Mouse (Mus musculus): ENCODE measurements around the gene Fam8a1. TPM values are rescaled to one million over a fixed set of nuclear protein-coding genes. Genes with fewer than 3 reads are reported as not detected.

Fam8a1 gene
- polyA plus RNA-seq, 1 experiment from 2014 or later = 14.8 TPM

DNA sequence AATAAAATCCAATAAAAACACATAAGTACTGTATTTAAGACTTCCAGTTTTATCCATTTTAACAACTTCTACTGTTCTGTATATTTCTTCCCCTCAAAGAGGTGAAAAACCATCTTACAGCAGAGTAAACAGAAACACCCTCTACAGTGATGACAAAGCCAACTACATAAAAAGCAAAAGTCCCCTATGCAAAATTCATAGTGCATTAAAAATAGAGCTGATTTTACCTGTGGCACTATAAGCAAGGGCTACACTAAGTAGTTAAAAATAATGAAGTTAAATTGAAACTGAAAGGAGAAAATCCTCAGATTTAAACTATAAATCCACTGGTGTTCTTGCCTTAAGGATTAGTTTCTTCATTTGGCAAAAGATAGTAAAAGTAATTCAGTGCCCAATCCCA lies 51.7 kb downstream of the Fam8a1 start:
- Histone ChIP-seq H3K4me3 (replicated peaks) (no peak overlapping the region), H3K9ac (replicated peaks) (no peak overlapping the region), H3K9me3 (replicated peaks) (no peaks in the 10 kb centered on the region), H3K36me3 (0 out of 2 replicates have a peak, but pooled peaks cover 4% of the 10 kb centered on the region), H3K4me2 (no peak overlapping the region), H3K27me3 (replicated peaks) (no peaks in the 10 kb centered on the region), H3K27ac (replicated peaks) (no peak overlapping the region), H3K4me1 (peaks cover 19% of the 10 kb centered on the region)
- ATAC-seq (ENCODE audit: low FRiP score) = no peak

DNA sequence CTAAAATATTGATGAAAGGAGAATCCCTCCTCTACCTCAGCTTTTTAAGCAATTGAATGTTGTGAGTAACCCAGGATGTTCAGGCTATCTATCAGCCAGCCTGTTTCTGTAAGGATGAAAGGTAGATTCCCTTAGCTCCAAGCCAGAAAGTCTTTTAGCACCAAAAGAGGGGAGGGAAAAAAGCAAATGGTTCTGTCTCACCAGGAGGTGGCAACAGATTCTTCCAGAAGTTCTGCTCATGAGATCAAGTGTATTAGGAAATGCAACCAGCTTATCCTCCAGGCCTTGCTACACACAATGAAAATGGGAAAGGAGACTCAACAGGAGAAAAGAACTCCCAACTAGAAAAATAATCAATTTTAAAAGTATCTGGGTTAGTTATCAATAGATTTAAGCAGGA lies 55.0 kb downstream of the Fam8a1 start:
- no peak overlapping the region for H3K4me2 ChIP-seq
- no peak for ATAC-seq (ENCODE audit: low FRiP score)
- no peaks in the 10 kb centered on the region for H3K36me3 ChIP-seq
- H3K4me3 ChIP-seq (replicated peaks) = no peak overlapping the region
- no peak overlapping the region for H3K9ac ChIP-seq (replicated peaks)
- H3K27ac ChIP-seq (replicated peaks) = no peak overlapping the region
- no peaks in the 10 kb centered on the region for H3K27me3 ChIP-seq (replicated peaks)
- no peaks in the 10 kb centered on the region for H3K9me3 ChIP-seq (replicated peaks)
- peaks cover 21% of the 10 kb centered on the region for H3K4me1 ChIP-seq

DNA sequence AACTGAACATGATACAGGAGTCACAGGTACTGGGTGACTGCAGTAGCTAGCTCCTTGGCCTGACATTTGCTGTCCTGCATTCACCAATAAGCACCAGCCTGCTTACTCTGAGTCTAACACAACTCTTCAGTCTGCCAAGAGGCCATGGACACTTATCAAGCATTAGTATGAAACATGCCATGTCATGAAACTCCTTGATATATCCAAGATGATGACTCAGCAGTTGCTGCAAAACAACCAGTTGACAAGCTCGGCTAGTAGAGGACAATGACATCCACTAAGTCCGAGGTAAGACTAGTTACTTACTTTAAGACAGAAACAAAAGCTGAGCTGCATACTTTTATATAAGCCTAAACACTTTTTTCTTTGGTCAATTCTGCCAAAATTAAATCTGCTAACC lies 55.9 kb downstream of the Fam8a1 start:
- no peaks in the 10 kb centered on the region for H3K36me3 ChIP-seq
- 38% methylated on average over 2 of the region's 2 CpGs for WGBS
- H3K9me3 ChIP-seq (replicated peaks) = no peaks in the 10 kb centered on the region
- H3K27me3 ChIP-seq (replicated peaks) = no peaks in the 10 kb centered on the region
- H3K4me2 ChIP-seq = peak overlapping the region; percentile 38
- ATAC-seq (ENCODE audit: low FRiP score) = no peak
- H3K27ac ChIP-seq (replicated peaks) = no peak overlapping the region
- no peak overlapping the region for H3K9ac ChIP-seq (replicated peaks)
- H3K4me3 ChIP-seq (replicated peaks) = no peak overlapping the region
- H3K4me1 ChIP-seq = peaks cover 21% of the 10 kb centered on the region

- Histone ChIP-seq H3K9ac (replicated peaks) (peak overlapping the region; percentile 81), H3K27ac (replicated peaks) (peak overlapping the region; percentile 91), H3K4me1 (peaks cover 21% of the 10 kb centered on the region), H3K36me3 (no peaks in the 10 kb centered on the region), H3K27me3 (replicated peaks) (no peaks in the 10 kb centered on the region), H3K4me2 (peak overlapping the region; percentile 89), H3K4me3 (replicated peaks) (peak overlapping the region; percentile 74), H3K9me3 (replicated peaks) (no peaks in the 10 kb centered on the region)
- ATAC-seq (ENCODE audit: low FRiP score) = no peak
- WGBS = under 1% methylated on average over 30 of the region's 30 CpGs
Observed at GRCm38 (mm10) chr13:46726288-46727037, 57.1 kb downstream of the Fam8a1 start.

- H3K27ac ChIP-seq (replicated peaks) = peak overlapping the region; percentile 91
- peak overlapping the region; percentile 89 for H3K4me2 ChIP-seq
- no peaks in the 10 kb centered on the region for H3K9me3 ChIP-seq (replicated peaks)
- H3K9ac ChIP-seq (replicated peaks) = peak overlapping the region; percentile 81
- WGBS = under 1% methylated on average over 70 of the region's 85 CpGs
- no peaks in the 10 kb centered on the region for H3K36me3 ChIP-seq
- H3K4me1 ChIP-seq = peaks cover 21% of the 10 kb centered on the region
- H3K4me3 ChIP-seq (replicated peaks) = peak overlapping the region; percentile 74
- no peaks in the 10 kb centered on the region for H3K27me3 ChIP-seq (replicated peaks)
- peak; percentile 83 for ATAC-seq (ENCODE audit: low FRiP score)
Observed at GRCm38 (mm10) chr13:46727038-46727836, 57.9 kb downstream of the Fam8a1 start.

Other genes with a start within 250 kb of the Fam8a1 start
- gene Cap2, start 167.7 kb upstream of the Fam8a1 start, polyA plus RNA-seq (2015; fragmentation: Nextera tagmentation; extraction: Ambion mirVana) = 6.2 and 7.0 TPM in 2 replicates
- gene Nup153, start 58.4 kb downstream of the Fam8a1 start, polyA plus RNA-seq (2015; fragmentation: Nextera tagmentation; extraction: Ambion mirVana) = 15.8 and 17.4 TPM in 2 replicates

Measured in neural tube, embryonic 15.5 days (tissue).